Mouse (Mus musculus): Measurements from ENCODE around the gene D630003M21Rik. TPM values are rescaled to one million over a fixed set of nuclear protein-coding genes. Genes with fewer than 3 reads are reported as not detected.
A peak's percentile ranks its signal among the peaks of the same experiment; 100 is the strongest.

Gene D630003M21Rik
- polyA plus RNA-seq, 1 experiment from 2014 or later: 9.1 TPM

GRCm38 (mm10) chr2:158142981-158143380 is 86.0 kb downstream of the D630003M21Rik start:
- DNase-seq: no peak
- Histone ChIP-seq H3K4me1 (ENCODE audit: insufficient read depth) (peaks cover 31% of the 10 kb centered on the region), H3K4me2 (peak overlapping the region; percentile 34), H3K9ac (peak overlapping the region; percentile 21; the same call in 1 of the 2 replicates), H3K27ac (ENCODE audit: low read depth) (peak overlapping the region; percentile 27; the same call in 1 of the 2 replicates), H3K4me3 (ENCODE audit: low read depth, low read length) (no peak overlapping the region), H3K27me3 (ENCODE audit: insufficient read depth, low read length) (no peaks in the 10 kb centered on the region), H3K36me3 (ENCODE audit: insufficient read depth) (peaks cover 18% of the 10 kb centered on the region; the same call in 1 of the 2 replicates), H3K9me3 (ENCODE audit: low read depth, low read length) (no peaks in the 10 kb centered on the region)
- 77% methylated on average over 18 of the region's 18 CpGs for WGBS
- TF ChIP-seq CTCF (IDR thresholded peaks at IDR 0.05; ENCODE audit: low read depth): no peak
- no peak for ATAC-seq (ENCODE audit: insufficient read depth)

- Histone ChIP-seq H3K4me1 (ENCODE audit: insufficient read depth) (peaks cover 31% of the 10 kb centered on the region), H3K27ac (ENCODE audit: low read depth) (peak overlapping the region; percentile 1; the same call in 1 of the 2 replicates), H3K27me3 (ENCODE audit: insufficient read depth, low read length) (no peaks in the 10 kb centered on the region), H3K9ac (no peak overlapping the region), H3K9me3 (ENCODE audit: low read depth, low read length) (no peaks in the 10 kb centered on the region), H3K4me2 (no peak overlapping the region; the same call in 1 of the 2 replicates), H3K4me3 (ENCODE audit: low read depth, low read length) (no peak overlapping the region), H3K36me3 (ENCODE audit: insufficient read depth) (peaks cover 18% of the 10 kb centered on the region; the same call in 1 of the 2 replicates)
- WGBS: 70% methylated on average over 7 of the region's 7 CpGs
- DNase-seq: no peak
- TF ChIP-seq CTCF (IDR thresholded peaks at IDR 0.05; ENCODE audit: low read depth): no peak
- ATAC-seq (ENCODE audit: insufficient read depth): no peak; the same call in 1 of the 2 replicates
These were observed 87.2 kb downstream of the D630003M21Rik start for GRCm38 (mm10) chr2:158141690-158142440.

GRCm38 (mm10) chr2:158141271-158141670 is 87.8 kb downstream of the D630003M21Rik start:
- Histone ChIP-seq H3K9ac (no peak overlapping the region), H3K4me2 (no peak overlapping the region), H3K36me3 (ENCODE audit: insufficient read depth) (peaks cover 18% of the 10 kb centered on the region; the same call in 1 of the 2 replicates), H3K9me3 (ENCODE audit: low read depth, low read length) (no peaks in the 10 kb centered on the region), H3K27ac (ENCODE audit: low read depth) (peak overlapping the region; percentile 1; the same call in 1 of the 2 replicates), H3K27me3 (ENCODE audit: insufficient read depth, low read length) (no peaks in the 10 kb centered on the region), H3K4me1 (ENCODE audit: insufficient read depth) (peaks cover 31% of the 10 kb centered on the region), H3K4me3 (ENCODE audit: low read depth, low read length) (no peak overlapping the region)
- ATAC-seq (ENCODE audit: insufficient read depth) (no peak), DNase-seq (no peak)
- 69% methylated on average over 7 of the region's 7 CpGs for WGBS
- no peak for TF ChIP-seq CTCF (IDR thresholded peaks at IDR 0.05; ENCODE audit: low read depth)

GRCm38 (mm10) chr2:158140664-158141063 is 88.4 kb downstream of the D630003M21Rik start:
- Histone ChIP-seq H3K9ac (no peak overlapping the region), H3K4me1 (ENCODE audit: insufficient read depth) (peaks cover 31% of the 10 kb centered on the region), H3K4me2 (no peak overlapping the region), H3K27ac (ENCODE audit: low read depth) (peak overlapping the region; percentile 78; the same call in 1 of the 2 replicates), H3K4me3 (ENCODE audit: low read depth, low read length) (no peak overlapping the region), H3K9me3 (ENCODE audit: low read depth, low read length) (no peaks in the 10 kb centered on the region), H3K27me3 (ENCODE audit: insufficient read depth, low read length) (no peaks in the 10 kb centered on the region), H3K36me3 (ENCODE audit: insufficient read depth) (peaks cover 19% of the 10 kb centered on the region; the same call in 1 of the 2 replicates)
- ATAC-seq (ENCODE audit: insufficient read depth) (no peak), DNase-seq (no peak)
- TF ChIP-seq CTCF (IDR thresholded peaks at IDR 0.05; ENCODE audit: low read depth): no peak
- WGBS: 79% methylated on average over 5 of the region's 5 CpGs

GRCm38 (mm10) chr2:158139628-158140027 is 89.4 kb downstream of the D630003M21Rik start:
- Histone ChIP-seq H3K4me3 (ENCODE audit: low read depth, low read length) (no peak overlapping the region), H3K27me3 (ENCODE audit: insufficient read depth, low read length) (no peaks in the 10 kb centered on the region), H3K9ac (no peak overlapping the region), H3K4me1 (ENCODE audit: insufficient read depth) (peaks cover 31% of the 10 kb centered on the region), H3K4me2 (no peak overlapping the region), H3K36me3 (ENCODE audit: insufficient read depth) (peaks cover 22% of the 10 kb centered on the region; the same call in 1 of the 2 replicates), H3K9me3 (ENCODE audit: low read depth, low read length) (no peaks in the 10 kb centered on the region), H3K27ac (ENCODE audit: low read depth) (peak overlapping the region; percentile 78)
- DNase-seq (peak; percentile 63), ATAC-seq (ENCODE audit: insufficient read depth) (peak; percentile 46; the same call in 1 of the 2 replicates)
- TF ChIP-seq CTCF (IDR thresholded peaks at IDR 0.05; ENCODE audit: low read depth): no peak
- 37% methylated on average over 7 of the region's 7 CpGs for WGBS

GRCm38 (mm10) chr2:158138778-158139177 is 90.2 kb downstream of the D630003M21Rik start:
- 93% methylated on average over 9 of the region's 9 CpGs for WGBS
- no peak overlapping the region for H3K4me3 ChIP-seq (ENCODE audit: low read depth, low read length)
- H3K36me3 ChIP-seq (ENCODE audit: insufficient read depth): peaks cover 25% of the 10 kb centered on the region; the same call in 1 of the 2 replicates
- DNase-seq (no peak), ATAC-seq (ENCODE audit: insufficient read depth) (no peak)
- no peak overlapping the region for H3K4me2 ChIP-seq
- TF ChIP-seq CTCF (IDR thresholded peaks at IDR 0.05; ENCODE audit: low read depth): no peak
- H3K27me3 ChIP-seq (ENCODE audit: insufficient read depth, low read length): no peaks in the 10 kb centered on the region
- H3K27ac ChIP-seq (ENCODE audit: low read depth): peak overlapping the region; percentile 78; the same call in 1 of the 2 replicates
- H3K9me3 ChIP-seq (ENCODE audit: low read depth, low read length): no peaks in the 10 kb centered on the region
- peaks cover 27% of the 10 kb centered on the region for H3K4me1 ChIP-seq (ENCODE audit: insufficient read depth)
- no peak overlapping the region for H3K9ac ChIP-seq

GRCm38 (mm10) chr2:158137771-158138170 is 91.3 kb downstream of the D630003M21Rik start:
- TF ChIP-seq CTCF (IDR thresholded peaks at IDR 0.05; ENCODE audit: low read depth): no peak
- peaks cover 31% of the 10 kb centered on the region; the same call in 1 of the 2 replicates for H3K36me3 ChIP-seq (ENCODE audit: insufficient read depth)
- DNase-seq (no peak), ATAC-seq (ENCODE audit: insufficient read depth) (no peak)
- no peak overlapping the region for H3K4me2 ChIP-seq
- no peaks in the 10 kb centered on the region for H3K27me3 ChIP-seq (ENCODE audit: insufficient read depth, low read length)
- H3K4me3 ChIP-seq (ENCODE audit: low read depth, low read length): no peak overlapping the region
- H3K27ac ChIP-seq (ENCODE audit: low read depth): no peak overlapping the region
- H3K9me3 ChIP-seq (ENCODE audit: low read depth, low read length): no peaks in the 10 kb centered on the region
- WGBS: 85% methylated on average over 12 of the region's 12 CpGs
- H3K9ac ChIP-seq: no peak overlapping the region
- peaks cover 20% of the 10 kb centered on the region for H3K4me1 ChIP-seq (ENCODE audit: insufficient read depth)

Measured in lung, embryonic 14.5 days (tissue).